Mouse (Mus musculus): ENCODE measurements at regions not wholly inside any gene's neighbourhood (a gene's known extent, or its start where the extent isn't known, plus 50 kb on each side); places are given as distances from the start of the nearest gene placed in this dataset.

- no peak for TF ChIP-seq CTCF (IDR thresholded peaks at IDR 0.05; ENCODE audit: low read depth)
- no peak for TF ChIP-seq EP300 (optimal IDR thresholded peaks at IDR 0.05)
Observed at GRCm38 (mm10) chr3:137780029-137780428, 84.3 kb upstream of the H2afz start.

Measured in stomach, postnatal 0 days (tissue).